Mouse (Mus musculus): ENCODE data around the gene Ank2. TPM values are rescaled to one million over a fixed set of nuclear protein-coding genes. Genes with fewer than 3 reads are reported as not detected.

Ank2 gene
- polyA plus RNA-seq, 1 experiment, result 5.7 TPM

DNA sequence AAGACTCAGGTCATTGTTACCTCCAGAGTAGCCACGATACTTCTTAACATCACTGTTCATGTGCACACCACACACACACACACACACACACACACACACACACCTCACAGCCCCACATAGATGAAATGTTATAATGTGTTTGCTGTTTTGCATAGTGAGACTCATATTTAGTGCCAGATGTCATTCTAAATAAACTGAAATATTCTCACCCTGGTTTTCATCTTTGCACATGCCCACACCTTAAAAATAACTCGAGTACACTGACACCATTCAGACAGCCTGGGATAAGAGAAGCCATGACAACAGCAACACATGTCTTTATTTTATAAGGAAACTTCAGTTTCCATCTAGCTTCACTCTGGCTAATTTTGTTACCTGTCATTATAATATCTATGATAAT is 312.1 kb downstream of the Ank2 start:
- 80% methylated on average over 2 of the region's 2 CpGs for WGBS
- TF ChIP-seq CTCF (conservative IDR thresholded peaks at IDR 0.05; ENCODE audit: insufficient read depth, insufficient read length, low read depth, low read length) (no peak), POLR2A (IDR thresholded peaks at IDR 0.05; ENCODE audit: low read depth, low read length) (no peak)

DNA sequence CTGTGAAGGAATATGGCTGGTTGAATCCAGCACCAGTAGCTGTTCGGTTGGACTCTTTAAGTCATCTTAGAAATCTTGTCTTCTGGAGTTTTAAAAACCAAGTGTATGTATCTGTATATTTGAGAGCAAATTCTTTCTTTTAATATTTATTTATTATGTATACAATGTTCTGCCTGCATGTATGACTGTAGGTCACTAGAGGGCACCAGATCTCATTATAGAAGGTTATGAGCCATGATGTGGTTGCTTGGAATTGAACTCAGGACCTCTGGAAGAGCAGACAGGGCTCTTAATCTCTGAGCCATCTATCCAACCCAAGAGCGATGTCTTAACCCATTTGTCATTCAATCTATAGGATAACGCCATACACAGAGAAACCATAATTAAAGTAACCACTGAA is 312.9 kb downstream of the Ank2 start:
- no peak for TF ChIP-seq CTCF (conservative IDR thresholded peaks at IDR 0.05; ENCODE audit: insufficient read depth, insufficient read length, low read depth, low read length)
- Histone ChIP-seq H3K36me3 (ENCODE audit: control insufficient read depth, insufficient read depth, low read length) (no peaks in the 10 kb centered on the region), H3K27ac (ENCODE audit: insufficient read depth, low read depth, low read length) (no peak overlapping the region), H3K4me3 (ENCODE audit: insufficient read depth, low read depth, low read length) (no peak overlapping the region), H3K4me1 (ENCODE audit: control insufficient read depth, insufficient read depth, low read length) (no peaks in the 10 kb centered on the region), H3K27me3 (replicated peaks; ENCODE audit: control insufficient read depth, insufficient read depth, low read length) (no peaks in the 10 kb centered on the region; the same call in 1 of the 2 replicates)
- WGBS, result 92% methylated on average over 3 of the region's 3 CpGs
- no peak for DNase-seq

More for the DNA sequence above, 312.1 kb downstream of the Ank2 start:
- no peaks in the 10 kb centered on the region; the same call in 1 of the 2 replicates for H3K27me3 ChIP-seq (replicated peaks; ENCODE audit: control insufficient read depth, insufficient read depth, low read length)
- H3K36me3 ChIP-seq (ENCODE audit: control insufficient read depth, insufficient read depth, low read length), result no peaks in the 10 kb centered on the region
- no peak overlapping the region for H3K27ac ChIP-seq (ENCODE audit: insufficient read depth, low read depth, low read length)
- no peaks in the 10 kb centered on the region for H3K4me1 ChIP-seq (ENCODE audit: control insufficient read depth, insufficient read depth, low read length)
- DNase-seq, result no peak
- H3K4me3 ChIP-seq (ENCODE audit: insufficient read depth, low read depth, low read length), result no peak overlapping the region

DNA sequence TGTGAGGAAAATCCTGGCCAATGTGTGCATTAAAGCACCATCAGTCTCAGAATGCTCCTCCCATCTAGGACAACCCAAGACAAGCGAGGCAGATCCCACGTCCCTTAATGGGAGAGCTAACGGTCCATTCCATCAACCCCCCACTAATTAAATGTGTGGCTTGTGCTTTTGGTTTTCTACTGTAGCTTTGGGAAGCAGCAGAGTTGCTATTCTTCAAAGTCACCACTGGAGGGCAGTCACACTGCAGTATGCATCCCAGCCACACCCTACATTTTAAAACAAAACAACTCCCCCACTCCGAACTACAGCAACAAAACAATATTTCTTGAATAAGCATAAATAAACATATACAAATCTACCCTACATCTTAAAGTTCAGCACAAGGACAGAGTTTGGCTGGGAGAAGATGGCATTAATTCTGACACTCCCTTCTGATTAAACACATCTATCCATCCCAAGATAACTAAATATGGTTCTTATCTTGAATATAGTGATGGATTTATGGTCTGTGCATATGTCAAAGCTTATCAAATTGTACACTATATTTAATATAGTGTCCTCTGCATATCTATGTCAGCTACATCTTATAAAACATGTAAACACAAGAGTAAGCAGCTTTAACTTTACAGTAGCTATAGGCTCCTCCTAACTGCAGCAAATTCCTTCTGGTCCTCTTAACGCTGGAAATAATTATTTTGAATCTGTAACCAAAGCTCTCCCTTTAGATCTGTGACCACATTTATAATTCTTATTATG is 315.0 kb downstream of the Ank2 start:
- no peaks in the 10 kb centered on the region for H3K4me1 ChIP-seq (ENCODE audit: control insufficient read depth, insufficient read depth, low read length)
- 10% methylated on average over 5 of the region's 5 CpGs for WGBS
- H3K27me3 ChIP-seq (replicated peaks; ENCODE audit: control insufficient read depth, insufficient read depth, low read length), result no peaks in the 10 kb centered on the region; the same call in 1 of the 2 replicates
- H3K4me3 ChIP-seq (ENCODE audit: insufficient read depth, low read depth, low read length), result no peak overlapping the region
- no peak for DNase-seq
- no peak overlapping the region for H3K27ac ChIP-seq (ENCODE audit: insufficient read depth, low read depth, low read length)
- TF ChIP-seq CTCF (conservative IDR thresholded peaks at IDR 0.05; ENCODE audit: insufficient read depth, insufficient read length, low read depth, low read length) (peak; percentile 66), POLR2A (IDR thresholded peaks at IDR 0.05; ENCODE audit: low read depth, low read length) (no peak)
- no peaks in the 10 kb centered on the region for H3K36me3 ChIP-seq (ENCODE audit: control insufficient read depth, insufficient read depth, low read length)

DNA sequence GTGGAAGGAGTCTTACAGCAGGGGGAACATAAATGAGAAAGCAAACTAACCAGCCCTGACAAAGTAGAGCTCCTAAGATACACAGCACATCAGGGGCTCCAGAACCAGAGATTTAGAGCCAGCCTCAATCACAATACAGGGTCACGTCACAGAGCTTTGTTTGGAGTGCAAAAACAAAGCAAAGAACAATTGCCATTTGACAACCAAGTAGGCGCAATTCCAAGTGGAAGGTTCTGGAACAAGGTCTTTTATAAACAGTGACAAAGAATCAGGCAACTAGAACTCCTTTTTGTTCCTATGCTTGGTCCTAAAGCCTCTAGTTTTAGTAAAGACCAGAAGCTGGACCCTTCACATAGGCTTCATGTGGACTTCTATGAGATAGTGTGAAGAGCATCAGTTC is 326.5 kb downstream of the Ank2 start:
- Histone ChIP-seq H3K36me3 (ENCODE audit: control insufficient read depth, insufficient read depth, low read length) (no peaks in the 10 kb centered on the region), H3K4me3 (ENCODE audit: insufficient read depth, low read depth, low read length) (no peak overlapping the region), H3K27me3 (replicated peaks; ENCODE audit: control insufficient read depth, insufficient read depth, low read length) (no peaks in the 10 kb centered on the region), H3K27ac (ENCODE audit: insufficient read depth, low read depth, low read length) (no peak overlapping the region), H3K4me1 (ENCODE audit: control insufficient read depth, insufficient read depth, low read length) (no peaks in the 10 kb centered on the region)
- DNase-seq, result no peak
- no peak for TF ChIP-seq POLR2A (IDR thresholded peaks at IDR 0.05; ENCODE audit: low read depth, low read length)
- no peak for TF ChIP-seq CTCF (conservative IDR thresholded peaks at IDR 0.05; ENCODE audit: insufficient read depth, insufficient read length, low read depth, low read length)
- WGBS, result 85% methylated on average over 2 of the region's 2 CpGs

DNA sequence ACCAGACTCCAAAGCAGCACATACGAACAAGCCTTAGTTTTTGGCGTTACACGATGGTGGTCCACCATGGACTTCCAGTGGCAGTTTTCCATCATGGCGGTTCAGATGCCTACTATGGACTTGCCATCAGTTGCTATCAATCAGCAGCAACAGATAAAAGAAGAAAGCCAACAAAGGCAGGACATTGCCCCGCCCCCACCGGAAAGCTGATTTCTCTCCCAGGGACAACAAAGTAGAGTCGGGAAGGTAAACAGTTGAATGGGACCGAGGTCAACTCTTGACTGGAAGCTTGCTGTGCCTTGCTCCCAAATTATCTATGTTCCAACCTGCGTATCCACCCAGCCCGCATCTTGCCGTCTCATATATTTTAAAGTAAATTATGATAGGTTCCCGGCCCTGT is 328.9 kb downstream of the Ank2 start:
- DNase-seq, result no peak
- Histone ChIP-seq H3K27me3 (replicated peaks; ENCODE audit: control insufficient read depth, insufficient read depth, low read length) (no peaks in the 10 kb centered on the region), H3K4me3 (ENCODE audit: insufficient read depth, low read depth, low read length) (no peak overlapping the region), H3K4me1 (ENCODE audit: control insufficient read depth, insufficient read depth, low read length) (no peaks in the 10 kb centered on the region), H3K27ac (ENCODE audit: insufficient read depth, low read depth, low read length) (no peak overlapping the region), H3K36me3 (ENCODE audit: control insufficient read depth, insufficient read depth, low read length) (no peaks in the 10 kb centered on the region)
- 93% methylated on average over 12 of the region's 12 CpGs for WGBS
- TF ChIP-seq POLR2A (IDR thresholded peaks at IDR 0.05; ENCODE audit: low read depth, low read length), result no peak
- TF ChIP-seq CTCF (conservative IDR thresholded peaks at IDR 0.05; ENCODE audit: insufficient read depth, insufficient read length, low read depth, low read length), result no peak

DNA sequence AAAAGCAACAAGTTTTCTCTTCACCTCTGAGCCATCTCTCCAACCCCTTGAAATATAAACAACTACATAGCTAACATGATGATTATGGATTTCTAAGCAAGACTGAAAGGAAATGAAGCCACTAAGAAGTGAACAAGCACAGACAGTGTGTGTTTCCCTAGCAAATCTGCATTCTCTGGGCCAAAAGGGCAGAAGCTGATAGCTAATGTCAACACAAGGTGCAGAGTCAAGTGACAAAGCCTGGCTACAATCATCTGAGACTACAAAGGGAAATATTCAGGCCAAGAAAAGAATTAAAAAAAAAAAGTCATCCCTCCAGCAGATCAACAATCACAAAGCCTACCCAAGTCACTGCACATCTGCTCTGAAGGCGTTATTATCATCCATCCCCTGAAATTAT is 330.0 kb downstream of the Ank2 start:
- no peak overlapping the region for H3K4me3 ChIP-seq (ENCODE audit: insufficient read depth, low read depth, low read length)
- no peaks in the 10 kb centered on the region for H3K36me3 ChIP-seq (ENCODE audit: control insufficient read depth, insufficient read depth, low read length)
- no peaks in the 10 kb centered on the region for H3K27me3 ChIP-seq (replicated peaks; ENCODE audit: control insufficient read depth, insufficient read depth, low read length)
- no peak for DNase-seq
- no peak overlapping the region for H3K27ac ChIP-seq (ENCODE audit: insufficient read depth, low read depth, low read length)
- no peaks in the 10 kb centered on the region for H3K4me1 ChIP-seq (ENCODE audit: control insufficient read depth, insufficient read depth, low read length)
- 83% methylated on average over 1 of the region's 1 CpGs for WGBS
- TF ChIP-seq POLR2A (IDR thresholded peaks at IDR 0.05; ENCODE audit: low read depth, low read length) (no peak), CTCF (conservative IDR thresholded peaks at IDR 0.05; ENCODE audit: insufficient read depth, insufficient read length, low read depth, low read length) (no peak)

DNA sequence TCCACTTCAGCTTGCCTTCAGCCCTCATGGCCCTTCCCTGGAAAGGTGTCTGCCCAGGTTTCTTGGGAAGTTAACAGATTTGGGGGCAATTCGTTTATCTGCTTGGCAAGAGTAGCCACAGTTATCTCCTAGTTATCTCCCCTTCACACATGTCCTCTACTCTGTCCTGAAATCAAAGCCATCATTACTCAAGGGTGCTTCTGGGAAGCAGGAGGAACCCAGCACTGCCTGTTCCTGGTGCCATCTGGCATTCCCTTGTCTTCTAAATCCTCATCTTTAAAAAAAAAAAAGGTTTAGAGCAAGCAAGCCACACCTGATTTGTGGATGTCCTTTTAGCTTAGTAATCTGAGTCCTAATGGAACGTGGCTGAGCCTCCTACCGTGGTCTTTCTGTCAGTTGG is 335.4 kb downstream of the Ank2 start:
- WGBS, result 57% methylated on average over 3 of the region's 3 CpGs

More for the DNA sequence above, 335.4 kb downstream of the Ank2 start:
- Histone ChIP-seq H3K36me3 (ENCODE audit: control insufficient read depth, insufficient read depth, low read length) (no peaks in the 10 kb centered on the region), H3K27ac (ENCODE audit: insufficient read depth, low read depth, low read length) (no peak overlapping the region), H3K27me3 (replicated peaks; ENCODE audit: control insufficient read depth, insufficient read depth, low read length) (0 out of 2 replicates have a peak, but pooled peaks cover 3% of the 10 kb centered on the region), H3K4me3 (ENCODE audit: insufficient read depth, low read depth, low read length) (no peak overlapping the region), H3K4me1 (ENCODE audit: control insufficient read depth, insufficient read depth, low read length) (no peaks in the 10 kb centered on the region)
- no peak for DNase-seq
- TF ChIP-seq CTCF (conservative IDR thresholded peaks at IDR 0.05; ENCODE audit: insufficient read depth, insufficient read length, low read depth, low read length) (no peak), POLR2A (IDR thresholded peaks at IDR 0.05; ENCODE audit: low read depth, low read length) (no peak)

Data from kidney, adult 2 months (tissue).